8 mouse cellular contexts compared by ENCODE assay signal in genomic region chr13:58589517-58589858, GRCm38 (mm10). TPM values are rescaled to one million over a fixed set of nuclear protein-coding genes. Genes with fewer than 3 reads are reported as not detected.
DNase-seq lines count a peak whose midpoint lies in the region; ATAC-seq lines count a peak whose summit lies in the region.

No protein-coding gene starts in this region.

- H3K27me3 ChIP-seq in hindbrain, embryonic 15.5 days = no peaks in the 10 kb centered on the region

- WGBS in hindbrain, embryonic 15.5 days = 5% methylated on average over 9 of the region's 9 CpGs

- H3K4me2 ChIP-seq in hindbrain, embryonic 15.5 days = peak overlapping the region; percentile 53

- H3K9me3 ChIP-seq in hindbrain, embryonic 15.5 days = no peaks in the 10 kb centered on the region

- H3K4me1 ChIP-seq in hindbrain, embryonic 15.5 days (replicated peaks) = peaks cover 4% of the 10 kb centered on the region; the same call in 1 of the 2 replicates

- H3K27ac ChIP-seq in hindbrain, embryonic 15.5 days (replicated peaks) = no peak overlapping the region

- DNase-seq in NIH3T3 (ENCODE audit: low read depth) = peak; percentile 85
- peak; percentile 47 for DNase-seq in cerebellum, adult 9-11 months
- DNase-seq in frontal cortex, postnatal 36 days (ENCODE audit: low spot score in 2 of 2) = peak; percentile 83 to 86
- peak; percentile 79 to 82 for DNase-seq in left cerebral cortex, adult 18-20 months (ENCODE audit: low spot score in 2 of 2)
- peak; percentile 69 to 81 for DNase-seq in lung, postnatal 4 days
- peak; percentile 86 for DNase-seq in right cerebral cortex, postnatal 14 days
- DNase-seq in urinary bladder, postnatal 4 days (ENCODE audit: low spot score in 2 of 2) = peak; percentile 62 to 83

- no peaks in the 10 kb centered on the region for H3K36me3 ChIP-seq in hindbrain, embryonic 15.5 days

- ATAC-seq in hindbrain, embryonic 15.5 days (ENCODE audit: low FRiP score, low read depth) = peak; percentile 84

- peak overlapping the region; percentile 14; the same call in 1 of the 2 replicates for H3K4me3 ChIP-seq in hindbrain, embryonic 15.5 days

- H3K9ac ChIP-seq in hindbrain, embryonic 15.5 days = no peak overlapping the region

RNA-seq across cellular contexts. Expression of gene Slc28a3, which starts 21.2 kb away (rescaled TPM):
- polyA plus RNA-seq in hindbrain, embryonic 15.5 days (2015; fragmentation: Nextera tagmentation; extraction: Ambion mirVana) = 0.12 and 0.22 TPM in 2 replicates
- total RNA-seq in left cerebral cortex, adult 18-20 months (2021) = not detected
